Mouse (Mus musculus): ENCODE measurements around the gene Tpgs1. TPM values are rescaled to one million over a fixed set of nuclear protein-coding genes. Genes with fewer than 3 reads are reported as not detected.

Tpgs1 gene
- total RNA-seq, 2 experiments from 2014 or later: 32.4 to 33.9 TPM

GRCm38 (mm10) chr10:79666493-79666892 lies 2.7 kb upstream of the Tpgs1 start:
- no peak for DNase-seq (ENCODE audit: low spot score in 2 of 2)

GRCm38 (mm10) chr10:79668076-79668475 lies 1.1 kb upstream of the Tpgs1 start:
- no peak for DNase-seq (ENCODE audit: low spot score in 2 of 2)

GRCm38 (mm10) chr10:79669576-79670057 lies 448 bp downstream of the Tpgs1 start:
- DNase-seq (ENCODE audit: low spot score in 2 of 2): peak; percentile 40 to 43

- no peak for DNase-seq (ENCODE audit: low spot score in 2 of 2)
These were observed 1.1 kb downstream of the Tpgs1 start for GRCm38 (mm10) chr10:79670071-79670888.

- no peak for DNase-seq (ENCODE audit: low spot score in 2 of 2)
These were observed 2.4 kb downstream of the Tpgs1 start for GRCm38 (mm10) chr10:79671396-79672087.

GRCm38 (mm10) chr10:79672088-79672455 lies 2.9 kb downstream of the Tpgs1 start:
- no peak for DNase-seq (ENCODE audit: low spot score in 2 of 2)

GRCm38 (mm10) chr10:79673054-79673453 lies 3.9 kb downstream of the Tpgs1 start:
- no peak for DNase-seq (ENCODE audit: low spot score in 2 of 2)

- DNase-seq (ENCODE audit: low spot score in 2 of 2): no peak
These were observed 6.3 kb downstream of the Tpgs1 start for GRCm38 (mm10) chr10:79675346-79676035.

GRCm38 (mm10) chr10:79680606-79681495 lies 11.7 kb downstream of the Tpgs1 start:
- no peak for DNase-seq (ENCODE audit: low spot score in 2 of 2)

GRCm38 (mm10) chr10:79681591-79682245 lies 12.5 kb downstream of the Tpgs1 start, which contains the start of gene Cdc34:
Cdc34 (plus strand) TSS chr10:79682195.
- DNase-seq (ENCODE audit: low spot score in 2 of 2): peak; percentile 97 to 98

- no peak for DNase-seq (ENCODE audit: low spot score in 2 of 2)
These were observed 13.4 kb downstream of the Tpgs1 start for GRCm38 (mm10) chr10:79682551-79682915.

GRCm38 (mm10) chr10:79682916-79683582 lies 13.9 kb downstream of the Tpgs1 start:
- DNase-seq (ENCODE audit: low spot score in 2 of 2): no peak

GRCm38 (mm10) chr10:79683726-79684640 lies 14.8 kb downstream of the Tpgs1 start:
- no peak for DNase-seq (ENCODE audit: low spot score in 2 of 2)

GRCm38 (mm10) chr10:79684770-79685600 lies 15.8 kb downstream of the Tpgs1 start:
- no peak for DNase-seq (ENCODE audit: low spot score in 2 of 2)

- no peak for DNase-seq (ENCODE audit: low spot score in 2 of 2)
These were observed 17.1 kb downstream of the Tpgs1 start for GRCm38 (mm10) chr10:79686219-79686618.

- DNase-seq (ENCODE audit: low spot score in 2 of 2): no peak
These were observed 17.5 kb downstream of the Tpgs1 start for GRCm38 (mm10) chr10:79686691-79687090.

GRCm38 (mm10) chr10:79687513-79687912 lies 18.3 kb downstream of the Tpgs1 start:
- DNase-seq (ENCODE audit: low spot score in 2 of 2): no peak

GRCm38 (mm10) chr10:79688720-79689119 lies 19.6 kb downstream of the Tpgs1 start, which contains the start of gene Gzmm:
Gzmm (plus strand) TSS chr10:79689020.
- no peak for DNase-seq (ENCODE audit: low spot score in 2 of 2)
